Mouse (Mus musculus): ENCODE results near the gene Shisa5.

DNA sequence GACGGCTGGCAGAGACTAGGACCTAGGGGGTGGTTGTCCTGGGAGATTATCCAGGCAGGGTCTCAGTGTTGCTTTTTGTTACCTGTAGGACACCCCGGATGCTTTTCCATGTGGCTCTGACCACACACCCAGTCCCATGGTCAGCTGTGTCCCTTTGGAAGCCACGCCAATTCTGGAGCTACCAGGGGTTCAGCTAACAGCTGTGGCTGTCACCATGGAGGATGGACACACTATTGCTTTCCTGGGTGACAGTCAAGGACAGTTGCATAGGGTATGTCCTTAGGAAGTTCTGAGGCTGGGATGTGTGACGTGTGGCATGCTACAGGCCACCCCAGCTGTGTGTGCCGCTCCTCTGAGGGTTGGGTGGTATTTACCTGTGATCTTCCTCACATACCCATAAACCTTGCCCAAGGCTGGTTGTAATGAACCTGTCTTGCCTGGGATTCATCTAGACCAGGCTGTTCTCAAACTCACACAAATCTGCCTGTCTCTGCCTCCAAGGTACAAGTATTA, 63.6 kb downstream of the Shisa5 start:
- no peak for TF ChIP-seq ZNF384 (IDR thresholded peaks at IDR 0.05; ENCODE audit: low read depth, low read length)
- TF ChIP-seq HCFC1 (IDR thresholded peaks at IDR 0.05; ENCODE audit: borderline replicate concordance, insufficient read depth, low read length), result no peak

Data from ES-E14 (cell line).